Comparison of ENCODE assay signal across 33 mouse cellular contexts in genomic region chr6:39397046-39397445, GRCm38 (mm10). TPM values are rescaled to one million over a fixed set of nuclear protein-coding genes. Genes with fewer than 3 reads are reported as not detected.
"Had no signal": no experiment of that assay in that cellular context is flagged by ENCODE, and none has a peak within 500 bp of the region (broad histone marks: within the 10 kb centered on the region; RNA-seq: fewer than 3 reads in every experiment).

No protein-coding gene starts in this region.

- H3K36me3 ChIP-seq: intestine, embryonic 15.5 days had no signal

- H3K9ac ChIP-seq: heart, embryonic 13.5 days; heart, embryonic 15.5 days; hindbrain, embryonic 12.5 days; hindbrain, embryonic 14.5 days; intestine, embryonic 15.5 days; limb, embryonic 12.5 days; liver, embryonic 13.5 days; liver, embryonic 15.5 days had no signal

- H3K27me3 ChIP-seq: heart, embryonic 13.5 days; heart, embryonic 15.5 days; hindbrain, embryonic 12.5 days; intestine, embryonic 15.5 days; limb, embryonic 12.5 days; liver, embryonic 13.5 days; liver, embryonic 15.5 days had no signal

- H3K9me3 ChIP-seq: heart, embryonic 13.5 days; heart, embryonic 15.5 days; hindbrain, embryonic 10.5 days; hindbrain, embryonic 12.5 days; intestine, embryonic 15.5 days; limb, embryonic 10.5 days; limb, embryonic 12.5 days; liver, embryonic 13.5 days; liver, embryonic 15.5 days had no signal

- H3K4me2 ChIP-seq: heart, embryonic 11.5 days; heart, embryonic 13.5 days; heart, embryonic 15.5 days; hindbrain, embryonic 12.5 days; hindbrain, embryonic 14.5 days; intestine, embryonic 15.5 days; limb, embryonic 12.5 days; liver, embryonic 11.5 days; liver, embryonic 13.5 days; liver, embryonic 15.5 days had no signal

- DNase-seq: gastrocnemius, postnatal 14 days; gastrocnemius, postnatal 36 days; heart, adult 11 months; heart, adult 2 months; heart, postnatal 4 days; kidney, adult 18-20 months; kidney, adult 8-10 months; kidney, postnatal 10 days; kidney, postnatal 25 days; kidney, postnatal 4 days; liver; liver, embryonic 13.5 days had no signal

- H3K27ac ChIP-seq: heart, adult 2 months; heart, embryonic 13.5 days; heart, embryonic 15.5 days; hindbrain, embryonic 10.5 days; hindbrain, embryonic 12.5 days; hindbrain, embryonic 14.5 days; intestine, embryonic 15.5 days; layer of hippocampus, adult 2 months; left cerebral cortex, adult 2 months; limb, embryonic 10.5 days; limb, embryonic 12.5 days; liver, embryonic 13.5 days; liver, embryonic 15.5 days had no signal

- H3K4me3 ChIP-seq: heart, adult 2 months; heart, embryonic 13.5 days; heart, embryonic 15.5 days; hindbrain, embryonic 10.5 days; hindbrain, embryonic 12.5 days; intestine, embryonic 15.5 days; layer of hippocampus, adult 2 months; left cerebral cortex, adult 2 months; limb, embryonic 10.5 days; limb, embryonic 12.5 days; liver, embryonic 13.5 days; liver, embryonic 15.5 days had no signal

- ATAC-seq: hindbrain, embryonic 16.5 days; inflammation-experienced regulatory T-cells, adult 6 months; intestine, embryonic 15.5 days; intestine, postnatal 0 days had no signal

- H3K4me1 ChIP-seq: heart, embryonic 13.5 days; heart, embryonic 15.5 days; hindbrain, embryonic 10.5 days; hindbrain, embryonic 12.5 days; intestine, embryonic 15.5 days; limb, embryonic 10.5 days; limb, embryonic 12.5 days; liver, embryonic 13.5 days; liver, embryonic 15.5 days had no signal

RNA-seq across cellular contexts. Expression of gene Rab19, which starts 16.1 kb away (rescaled TPM):
- total RNA-seq: gastrocnemius, adult 18-20 months; gastrocnemius, postnatal 14 days; gastrocnemius, postnatal 36 days; layer of hippocampus, adult 2 months; layer of hippocampus, postnatal 10 days; layer of hippocampus, postnatal 25 days; left cerebral cortex, adult 2 months; left cerebral cortex, postnatal 14 days; left cerebral cortex, postnatal 36 days had no signal
